Mouse (Mus musculus): Measurements from ENCODE around the gene Emc8. TPM values are rescaled to one million over a fixed set of nuclear protein-coding genes. Genes with fewer than 3 reads are reported as not detected.
A peak's percentile ranks its signal among the peaks of the same experiment; 100 is the strongest.
"Not testable (repeated sequence)": the region's sequence is repeated elsewhere in the genome, so short reads cannot be mapped to it uniquely, and the experiment has no call there.

The Emc8 gene
- polyA plus RNA-seq, 1 experiment from 2014 or later, result 372 TPM

DNA sequence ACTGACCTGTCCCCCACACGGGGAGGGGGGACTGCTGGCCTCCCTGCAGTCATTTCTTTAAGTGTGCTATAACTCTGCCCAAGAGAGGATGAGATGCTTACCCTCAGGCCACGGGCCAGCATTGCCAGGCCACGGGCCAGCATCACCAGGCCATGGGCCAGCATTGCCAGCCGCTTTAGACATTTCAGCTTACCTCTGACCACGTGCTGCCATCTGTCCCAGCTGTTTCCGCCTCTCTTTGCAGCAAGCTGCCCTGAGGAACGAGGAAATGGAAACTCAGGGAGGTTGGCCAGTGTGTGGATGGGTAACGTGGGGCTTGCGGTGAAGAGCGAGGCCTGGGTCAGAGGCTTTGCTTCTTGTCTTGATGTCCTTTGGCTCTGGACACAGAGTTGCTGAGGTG lies 12.7 kb upstream of the Emc8 start:
- no peak overlapping the region for H3K4me3 ChIP-seq
- H3K27ac ChIP-seq, result no peak overlapping the region
- H3K4me1 ChIP-seq, result peaks cover 4% of the 10 kb centered on the region
- no peaks in the 10 kb centered on the region for H3K36me3 ChIP-seq
- DNase-seq (ENCODE audit: low spot score), result no peak
- peaks cover 22% of the 10 kb centered on the region; the same call in 1 of the 2 replicates for H3K27me3 ChIP-seq (ENCODE audit: low read depth, poor library complexity, severe bottlenecking)
- no peaks in the 10 kb centered on the region for H3K9me3 ChIP-seq (replicated peaks)
- 82% methylated on average over 10 of the region's 10 CpGs for WGBS

DNA sequence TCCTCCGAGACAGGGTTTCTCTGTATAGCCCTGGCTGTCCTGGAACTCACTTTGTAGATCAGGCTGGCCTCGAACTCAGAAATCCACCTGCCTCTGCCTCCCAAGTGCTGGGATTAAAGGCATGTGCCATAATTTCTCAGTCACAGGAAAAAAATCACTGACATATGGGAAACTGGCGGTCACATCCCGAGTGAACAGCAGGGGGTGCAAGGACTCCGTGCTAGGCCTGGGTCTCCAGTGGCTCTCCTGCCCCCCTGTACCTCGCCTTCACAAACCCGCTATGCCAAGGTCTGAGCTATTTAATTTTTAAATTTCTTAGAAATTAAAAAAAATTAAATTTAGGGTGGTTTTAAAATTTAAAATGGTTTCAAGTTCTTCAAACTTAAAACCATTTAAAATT lies 12.0 kb upstream of the Emc8 start:
- H3K27ac ChIP-seq; H3K36me3 ChIP-seq; H3K9me3 ChIP-seq (replicated peaks); H3K4me1 ChIP-seq; H3K4me3 ChIP-seq: not testable (repeated sequence)
- DNase-seq (ENCODE audit: low spot score), result peak; percentile 53
- WGBS, result 68% methylated on average over 7 of the region's 7 CpGs
- peaks cover 21% of the 10 kb centered on the region; the same call in 1 of the 2 replicates for H3K27me3 ChIP-seq (ENCODE audit: low read depth, poor library complexity, severe bottlenecking)

GRCm38 (mm10) chr8:120679629-120680387 lies 11.4 kb upstream of the Emc8 start:
- WGBS, result 60% methylated on average over 11 of the region's 11 CpGs

GRCm38 (mm10) chr8:120678447-120678846 lies 10.1 kb upstream of the Emc8 start:
- Histone ChIP-seq H3K36me3 (peaks cover 15% of the 10 kb centered on the region), H3K27ac (no peak overlapping the region), H3K4me3 (no peak overlapping the region), H3K4me1 (no peaks in the 10 kb centered on the region), H3K27me3 (ENCODE audit: low read depth, poor library complexity, severe bottlenecking) (peaks cover 21% of the 10 kb centered on the region; the same call in 1 of the 2 replicates), H3K9me3 (replicated peaks) (no peaks in the 10 kb centered on the region)
- 17% methylated on average over 10 of the region's 10 CpGs for WGBS
- DNase-seq (ENCODE audit: low spot score), result peak; percentile 91

More at GRCm38 (mm10) chr8:120679629-120680387, 11.4 kb upstream of the Emc8 start:
- DNase-seq (ENCODE audit: low spot score), result no peak
- H3K27ac ChIP-seq, result no peak overlapping the region
- peaks cover 6% of the 10 kb centered on the region; the same call in 1 of the 2 replicates for H3K36me3 ChIP-seq
- no peaks in the 10 kb centered on the region for H3K9me3 ChIP-seq (replicated peaks)
- peaks cover 21% of the 10 kb centered on the region; the same call in 1 of the 2 replicates for H3K27me3 ChIP-seq (ENCODE audit: low read depth, poor library complexity, severe bottlenecking)
- H3K4me1 ChIP-seq, result peaks cover 4% of the 10 kb centered on the region
- H3K4me3 ChIP-seq, result no peak overlapping the region

- no peaks in the 10 kb centered on the region for H3K4me1 ChIP-seq
- no peak overlapping the region for H3K4me3 ChIP-seq
- no peak for DNase-seq (ENCODE audit: low spot score)
- WGBS, result 78% methylated on average over 8 of the region's 8 CpGs
- H3K36me3 ChIP-seq, result peaks cover 43% of the 10 kb centered on the region
- H3K27ac ChIP-seq, result no peak overlapping the region
- 0 out of 2 replicates have a peak, but pooled peaks cover 5% of the 10 kb centered on the region for H3K27me3 ChIP-seq (ENCODE audit: low read depth, poor library complexity, severe bottlenecking)
- H3K9me3 ChIP-seq (replicated peaks), result no peaks in the 10 kb centered on the region
Measured at GRCm38 (mm10) chr8:120675718-120676117, 7.3 kb upstream of the Emc8 start.

DNA sequence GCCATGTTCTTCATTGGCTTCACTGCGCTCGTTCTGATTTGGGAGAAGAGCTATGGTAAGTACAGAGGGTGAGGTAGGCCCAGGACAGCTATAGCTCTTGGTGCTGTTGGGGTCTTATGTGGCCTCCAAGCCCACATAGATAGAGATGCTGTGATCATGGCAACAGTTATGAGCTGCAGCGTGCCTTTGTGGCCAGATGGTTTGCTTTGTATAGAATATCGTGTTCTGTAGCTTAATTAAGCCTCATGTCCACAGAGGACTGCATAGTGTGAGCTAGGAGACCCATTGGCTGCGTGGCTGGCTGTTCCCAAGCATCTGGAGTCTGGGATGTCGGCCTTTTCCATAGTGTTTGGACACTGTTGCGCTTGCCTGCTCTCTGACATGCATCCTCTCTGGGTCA lies 4.9 kb upstream of the Emc8 start:
- H3K36me3 ChIP-seq, result peaks cover 54% of the 10 kb centered on the region
- no peaks in the 10 kb centered on the region for H3K9me3 ChIP-seq (replicated peaks)
- 95% methylated on average over 7 of the region's 7 CpGs for WGBS
- no peak overlapping the region for H3K4me3 ChIP-seq
- H3K27ac ChIP-seq, result no peak overlapping the region
- DNase-seq (ENCODE audit: low spot score), result no peak
- peaks cover 9% of the 10 kb centered on the region; the same call in 1 of the 2 replicates for H3K4me1 ChIP-seq
- no peaks in the 10 kb centered on the region for H3K27me3 ChIP-seq (ENCODE audit: low read depth, poor library complexity, severe bottlenecking)

DNA sequence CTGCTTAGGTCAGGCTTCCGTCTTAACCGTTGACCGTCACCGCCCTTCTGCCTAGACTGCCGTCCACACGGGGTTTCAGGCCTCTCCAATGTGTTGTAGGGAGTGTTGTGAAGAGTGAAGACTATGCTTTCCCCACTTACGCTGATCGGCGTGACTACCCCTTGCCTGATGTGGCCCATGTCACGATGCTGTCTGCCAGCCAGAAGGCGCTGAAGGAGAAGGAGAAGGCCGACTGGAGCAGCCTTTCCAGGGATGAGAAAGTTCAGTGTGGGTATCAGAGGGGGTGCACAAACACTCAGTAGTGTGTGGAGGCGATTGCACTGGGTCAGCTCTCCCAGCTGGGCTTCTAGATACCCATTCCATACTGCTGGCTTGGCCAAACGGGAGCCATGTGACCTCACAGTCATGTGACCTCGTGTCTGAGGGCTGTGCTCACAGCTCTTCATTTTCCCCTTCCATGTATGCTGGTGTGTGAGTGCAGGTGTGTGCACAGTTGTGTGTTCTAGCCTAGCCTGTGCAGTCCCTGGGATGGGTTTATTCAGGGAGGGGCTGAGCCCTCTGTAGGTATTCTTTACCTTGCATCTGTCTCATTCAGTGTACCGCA lies 4.4 kb upstream of the Emc8 start:
- Histone ChIP-seq H3K27ac (no peak overlapping the region), H3K4me1 (peaks cover 9% of the 10 kb centered on the region; the same call in 1 of the 2 replicates), H3K9me3 (replicated peaks) (no peaks in the 10 kb centered on the region), H3K4me3 (no peak overlapping the region), H3K27me3 (ENCODE audit: low read depth, poor library complexity, severe bottlenecking) (no peaks in the 10 kb centered on the region), H3K36me3 (peaks cover 54% of the 10 kb centered on the region)
- DNase-seq (ENCODE audit: low spot score), result no peak
- 94% methylated on average over 16 of the region's 16 CpGs for WGBS

- Histone ChIP-seq H3K4me1 (peaks cover 13% of the 10 kb centered on the region), H3K27me3 (ENCODE audit: low read depth, poor library complexity, severe bottlenecking) (no peaks in the 10 kb centered on the region), H3K4me3 (no peak overlapping the region), H3K9me3 (replicated peaks) (no peaks in the 10 kb centered on the region), H3K27ac (no peak overlapping the region), H3K36me3 (peaks cover 54% of the 10 kb centered on the region)
- no peak for DNase-seq (ENCODE audit: low spot score)
- WGBS, result 84% methylated on average over 6 of the region's 6 CpGs
Measured at GRCm38 (mm10) chr8:120671775-120672174, 3.4 kb upstream of the Emc8 start.

DNA sequence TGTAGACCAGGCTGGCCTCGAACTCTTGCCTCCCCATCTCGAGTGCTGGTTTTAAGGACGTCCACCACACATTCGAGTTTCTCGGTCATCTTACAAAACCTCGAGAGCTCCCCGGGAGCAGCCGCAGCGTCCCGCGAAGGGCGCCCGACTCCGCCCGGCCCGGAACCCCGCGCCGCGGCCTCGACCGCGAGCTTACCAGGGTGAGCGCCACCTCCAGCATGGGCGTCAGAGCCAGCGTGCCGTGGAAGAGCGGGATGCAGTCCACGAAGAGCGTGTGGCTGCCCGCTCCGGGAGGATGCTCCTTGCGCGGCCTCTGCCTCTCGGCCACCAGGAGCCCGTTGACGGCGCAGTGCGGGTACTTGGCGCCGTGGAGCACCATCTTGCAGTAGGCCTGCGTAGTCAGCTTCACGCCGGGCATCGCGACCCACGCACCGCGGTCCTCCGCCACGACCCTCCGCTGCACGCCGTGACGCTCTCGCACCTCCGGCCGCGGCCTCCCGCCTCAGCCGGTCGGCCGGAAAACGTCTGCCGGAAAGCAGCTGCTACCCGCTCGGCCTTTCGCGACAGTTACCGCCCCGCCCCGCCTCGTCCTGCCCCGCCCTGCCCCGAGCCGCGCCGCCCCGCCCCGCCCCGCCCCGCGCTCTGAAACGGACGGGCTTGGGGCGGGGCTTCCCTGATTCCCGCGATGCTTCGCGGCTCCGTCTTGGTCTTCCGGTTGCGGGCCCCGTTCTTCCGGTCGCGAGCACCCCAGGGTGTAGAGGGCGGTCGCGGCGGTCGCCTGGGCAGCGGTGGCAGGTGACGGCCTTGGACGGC lies 606 bp downstream of the Emc8 start, which contains the start of the genes Gm27021 and Cox4i1:
Gm27021 (minus strand) TSS at position 519 of the 813 bp plus-strand sequence.
Cox4i1 (plus strand) TSS at position 662 of the 813 bp plus-strand sequence.
- peak; percentile 99 for DNase-seq (ENCODE audit: low spot score)
- peaks cover 33% of the 10 kb centered on the region for H3K4me1 ChIP-seq
- H3K4me3 ChIP-seq, result peak within 1 kb of the TSS; percentile 99
- H3K36me3 ChIP-seq, result peaks cover 55% of the 10 kb centered on the region
- peak within 1 kb of the TSS; percentile 96 for H3K27ac ChIP-seq
- no peaks in the 10 kb centered on the region for H3K9me3 ChIP-seq (replicated peaks)
- no peaks in the 10 kb centered on the region for H3K27me3 ChIP-seq (ENCODE audit: low read depth, poor library complexity, severe bottlenecking)
- under 1% methylated on average over 104 of the region's 105 CpGs for WGBS

GRCm38 (mm10) chr8:120666807-120667470 lies 1.4 kb downstream of the Emc8 start:
- H3K4me1 ChIP-seq, result peaks cover 33% of the 10 kb centered on the region
- no peaks in the 10 kb centered on the region for H3K27me3 ChIP-seq (ENCODE audit: low read depth, poor library complexity, severe bottlenecking)
- H3K4me3 ChIP-seq, result peak overlapping the region; percentile 99
- WGBS, result 5% methylated on average over 17 of the region's 17 CpGs
- no peak for DNase-seq (ENCODE audit: low spot score)
- peak overlapping the region; percentile 96 for H3K27ac ChIP-seq
- no peaks in the 10 kb centered on the region for H3K9me3 ChIP-seq (replicated peaks)
- peaks cover 46% of the 10 kb centered on the region for H3K36me3 ChIP-seq

DNA sequence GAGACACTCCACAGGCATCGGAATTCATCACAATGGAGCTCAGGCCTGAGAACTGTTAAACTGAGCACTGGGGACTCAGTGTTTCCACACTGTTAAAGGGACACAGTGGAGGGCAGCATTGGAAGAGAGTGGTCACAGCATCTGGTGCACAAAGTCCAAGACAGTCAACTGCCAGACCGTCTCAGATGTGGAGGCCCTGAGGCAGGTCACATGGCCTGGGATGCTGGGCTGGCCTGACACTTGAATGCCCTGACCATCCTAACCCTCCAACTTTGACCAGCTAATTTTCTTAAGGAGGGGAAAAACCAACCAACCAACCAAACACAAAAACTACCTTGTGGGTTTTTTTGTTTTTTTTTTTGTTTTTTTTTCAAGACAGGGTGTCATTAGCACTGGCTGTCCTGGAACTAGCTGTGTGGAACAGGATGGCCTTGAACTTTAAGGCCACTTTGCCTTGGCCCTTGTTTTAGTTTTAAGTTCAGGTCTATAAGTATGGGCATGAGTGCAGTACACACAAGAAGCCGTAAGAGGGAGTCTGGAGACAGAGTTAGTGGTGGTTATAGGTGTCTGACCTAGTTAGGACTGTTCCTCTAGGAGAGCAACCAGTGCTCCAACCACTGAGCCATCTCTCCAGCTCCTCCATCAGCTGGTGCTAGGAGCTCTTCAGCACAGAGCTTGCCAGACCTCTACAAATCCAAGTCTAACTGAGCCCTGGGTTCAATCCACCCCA lies 2.5 kb downstream of the Emc8 start:
- Histone ChIP-seq H3K4me1 (peaks cover 33% of the 10 kb centered on the region), H3K9me3 (replicated peaks) (no peaks in the 10 kb centered on the region), H3K27ac (peak overlapping the region; percentile 96; the same call in 1 of the 2 replicates), H3K4me3 (peak overlapping the region; percentile 99), H3K36me3 (peaks cover 40% of the 10 kb centered on the region), H3K27me3 (ENCODE audit: low read depth, poor library complexity, severe bottlenecking) (no peaks in the 10 kb centered on the region)
- DNase-seq (ENCODE audit: low spot score), result no peak
- 83% methylated on average over 3 of the region's 3 CpGs for WGBS

DNA sequence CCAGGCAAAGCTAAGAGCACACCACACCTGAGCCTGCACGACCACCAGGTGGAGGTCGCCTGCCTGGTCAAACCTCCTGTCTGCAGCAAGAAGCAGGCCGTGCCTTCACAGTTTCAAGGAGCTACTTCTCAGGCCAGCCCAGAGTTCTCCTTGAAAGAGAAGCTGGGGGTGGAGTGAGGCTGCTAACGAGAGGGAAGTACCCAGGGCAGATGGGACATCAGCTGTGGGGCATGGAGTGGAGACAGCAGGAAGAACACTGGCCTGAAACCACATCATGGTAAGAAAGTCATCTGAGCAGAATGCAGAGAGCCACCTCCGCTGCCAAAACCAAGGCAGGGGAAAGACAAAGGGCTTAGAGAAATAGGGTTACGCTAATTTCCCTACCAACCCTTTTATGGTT lies 3.8 kb downstream of the Emc8 start:
- Histone ChIP-seq H3K36me3 (peaks cover 40% of the 10 kb centered on the region), H3K27me3 (ENCODE audit: low read depth, poor library complexity, severe bottlenecking) (no peaks in the 10 kb centered on the region), H3K4me3 (no peak overlapping the region), H3K9me3 (replicated peaks) (no peaks in the 10 kb centered on the region), H3K4me1 (peaks cover 33% of the 10 kb centered on the region), H3K27ac (no peak overlapping the region)
- WGBS, result 90% methylated on average over 6 of the region's 6 CpGs
- DNase-seq (ENCODE audit: low spot score), result no peak
